Mouse (Mus musculus) cerebellum, postnatal 25 days (tissue): Measurements from ENCODE around the gene Chordc1.
A peak's percentile ranks its signal among the peaks of the same experiment; 100 is the strongest.
"Not testable (repeated sequence)": the region's sequence is repeated elsewhere in the genome, so short reads cannot be mapped to it uniquely, and the experiment has no call there.

ENCODE experiments used
- DNase-seq, 2 experiments: peaks; one replicate each; pipeline ENCODE4 v3.0.0; 2021; ENCODE audit warnings: mixed read lengths in 2 of 2

Chordc1 gene

GRCm38 (mm10) chr9:18291571-18292429 lies at the start of gene Chordc1:
Gene Chordc1 (plus strand): TSS chr9:18292125.
- DNase-seq, result peak; percentile 95 to 98

GRCm38 (mm10) chr9:18275901-18276300 lies 16.0 kb upstream of the Chordc1 start:
- DNase-seq, result no peak

GRCm38 (mm10) chr9:18276844-18277243 lies 15.1 kb upstream of the Chordc1 start:
- DNase-seq, result no peak

GRCm38 (mm10) chr9:18277497-18277896 lies 14.4 kb upstream of the Chordc1 start:
- no peak for DNase-seq

GRCm38 (mm10) chr9:18278693-18279092 lies 13.2 kb upstream of the Chordc1 start:
- DNase-seq, result not testable (repeated sequence)

GRCm38 (mm10) chr9:18292443-18292922 lies 558 bp downstream of the Chordc1 start:
- no peak for DNase-seq

- no peak for DNase-seq
These were observed 1.3 kb downstream of the Chordc1 start for GRCm38 (mm10) chr9:18293026-18293781.

- no peak for DNase-seq
These were observed 6.4 kb downstream of the Chordc1 start for GRCm38 (mm10) chr9:18298301-18298700.

- DNase-seq, result no peak
These were observed 28.1 kb downstream of the Chordc1 start for GRCm38 (mm10) chr9:18319990-18320389.
